Mouse (Mus musculus): ENCODE measurements around the gene Usp16.
"Not testable (repeated sequence)": the region's sequence is repeated elsewhere in the genome, so short reads cannot be mapped to it uniquely, and the experiment has no call there.

The Usp16 gene

GRCm38 (mm10) chr16:87488605-87489004, 34.1 kb downstream of the Usp16 start:
- no peak for DNase-seq

- DNase-seq = not testable (repeated sequence)
These were observed 37.8 kb downstream of the Usp16 start for GRCm38 (mm10) chr16:87492191-87492792.

GRCm38 (mm10) chr16:87494955-87495655, 40.6 kb downstream of the Usp16 start:
- no peak for DNase-seq

GRCm38 (mm10) chr16:87495716-87496447, 41.4 kb downstream of the Usp16 start, which contains the start of gene Cct8:
Gene Cct8 (minus strand): TSS chr16:87495873.
- DNase-seq = peak; percentile 99

GRCm38 (mm10) chr16:87496728-87497127, 42.2 kb downstream of the Usp16 start:
- no peak for DNase-seq

- DNase-seq = no peak
These were observed 42.7 kb downstream of the Usp16 start for GRCm38 (mm10) chr16:87497171-87497570.

GRCm38 (mm10) chr16:87499556-87499955, 45.1 kb downstream of the Usp16 start:
- DNase-seq = no peak

GRCm38 (mm10) chr16:87501304-87502078, 47.0 kb downstream of the Usp16 start:
- DNase-seq = peak; percentile 45

GRCm38 (mm10) chr16:87511706-87512105, 57.2 kb downstream of the Usp16 start:
- no peak for DNase-seq

- no peak for DNase-seq
These were observed 57.8 kb downstream of the Usp16 start for GRCm38 (mm10) chr16:87512331-87512730.

- no peak for DNase-seq
These were observed 69.7 kb downstream of the Usp16 start for GRCm38 (mm10) chr16:87524228-87524627.

GRCm38 (mm10) chr16:87527553-87528249, 73.2 kb downstream of the Usp16 start:
- DNase-seq = no peak

GRCm38 (mm10) chr16:87528755-87529154, 74.3 kb downstream of the Usp16 start:
- no peak for DNase-seq
